Mouse (Mus musculus): ENCODE measurements around the gene Nol3. TPM values are rescaled to one million over a fixed set of nuclear protein-coding genes. Genes with fewer than 3 reads are reported as not detected.

The Nol3 gene
- total RNA-seq, 2 experiments from 2014 or later: 22.3 to 23.3 TPM

GRCm38 (mm10) chr8:105309142-105309847 is 33.4 kb downstream of the Nol3 start:
- no peak for DNase-seq

- no peak for DNase-seq
Measured at GRCm38 (mm10) chr8:105310118-105310517, 34.2 kb downstream of the Nol3 start.

- DNase-seq: no peak
Measured at GRCm38 (mm10) chr8:105311718-105312117, 35.8 kb downstream of the Nol3 start.

DNA sequence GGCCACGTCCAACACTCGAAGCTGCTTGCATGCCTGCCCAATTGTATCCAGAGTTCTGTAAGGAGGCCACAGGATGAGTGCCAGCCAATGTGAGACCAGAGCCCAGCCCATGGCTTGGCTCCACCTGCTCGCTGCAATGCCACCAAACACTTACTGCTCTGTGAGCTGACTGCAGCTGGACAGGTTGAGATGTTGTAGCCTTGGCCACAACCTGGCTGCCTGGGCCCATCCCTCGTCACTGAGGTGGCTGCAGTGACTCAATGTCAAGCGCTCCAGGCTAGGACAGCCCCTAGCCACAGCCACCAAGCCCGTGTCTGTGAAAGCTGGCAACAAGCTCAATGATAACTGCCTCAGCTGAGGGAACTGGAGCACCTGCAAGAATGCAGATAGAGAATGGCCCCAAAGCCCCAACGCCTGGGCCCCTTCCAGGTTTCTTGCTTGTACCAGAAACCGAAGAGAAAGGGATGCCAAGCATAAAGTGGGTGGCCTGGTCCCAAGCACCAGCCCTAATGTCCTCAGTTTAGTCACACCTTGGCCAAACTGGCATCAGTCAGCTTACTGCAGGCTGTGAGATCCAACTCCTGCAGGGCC is 37.0 kb downstream of the Nol3 start:
- DNase-seq: no peak

GRCm38 (mm10) chr8:105313622-105314402 is 37.9 kb downstream of the Nol3 start:
- no peak for DNase-seq

DNA sequence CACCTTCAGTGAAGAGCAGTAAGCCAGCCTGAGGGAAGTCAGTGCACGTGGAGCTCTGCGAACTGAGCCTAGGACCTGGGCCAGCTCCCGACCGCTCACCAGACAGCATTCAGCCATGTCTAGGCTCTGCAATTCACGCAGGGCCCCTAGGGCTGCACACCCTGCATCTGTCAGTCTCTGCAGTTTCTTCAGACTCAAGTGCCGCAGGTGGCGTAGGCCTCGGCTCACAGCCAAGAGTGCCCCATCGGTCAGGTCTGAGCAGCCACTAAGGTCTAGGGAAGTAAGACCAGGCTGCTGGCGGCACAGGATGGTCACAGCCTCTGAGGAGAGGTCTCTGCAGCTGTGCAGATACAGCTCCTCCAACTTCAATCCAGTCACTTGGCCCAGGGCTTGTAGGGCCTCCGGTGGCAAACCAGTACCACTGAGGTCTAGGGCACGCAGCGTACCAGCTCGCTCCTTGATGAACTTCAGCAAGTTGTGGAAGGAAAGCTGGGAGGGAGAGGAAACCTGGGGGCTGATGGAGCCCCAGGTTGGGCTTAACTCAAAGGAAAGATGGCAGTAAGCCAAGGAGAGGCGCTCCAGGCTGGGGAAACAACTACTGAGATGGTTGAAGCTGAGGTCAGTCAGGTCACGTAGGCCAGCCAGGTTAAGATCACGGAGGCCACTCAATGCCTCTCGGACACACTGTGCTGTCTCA is 39.3 kb downstream of the Nol3 start:
- no peak for DNase-seq

- DNase-seq: peak; percentile 52
Measured at GRCm38 (mm10) chr8:105317941-105318340, 42.0 kb downstream of the Nol3 start.

DNA sequence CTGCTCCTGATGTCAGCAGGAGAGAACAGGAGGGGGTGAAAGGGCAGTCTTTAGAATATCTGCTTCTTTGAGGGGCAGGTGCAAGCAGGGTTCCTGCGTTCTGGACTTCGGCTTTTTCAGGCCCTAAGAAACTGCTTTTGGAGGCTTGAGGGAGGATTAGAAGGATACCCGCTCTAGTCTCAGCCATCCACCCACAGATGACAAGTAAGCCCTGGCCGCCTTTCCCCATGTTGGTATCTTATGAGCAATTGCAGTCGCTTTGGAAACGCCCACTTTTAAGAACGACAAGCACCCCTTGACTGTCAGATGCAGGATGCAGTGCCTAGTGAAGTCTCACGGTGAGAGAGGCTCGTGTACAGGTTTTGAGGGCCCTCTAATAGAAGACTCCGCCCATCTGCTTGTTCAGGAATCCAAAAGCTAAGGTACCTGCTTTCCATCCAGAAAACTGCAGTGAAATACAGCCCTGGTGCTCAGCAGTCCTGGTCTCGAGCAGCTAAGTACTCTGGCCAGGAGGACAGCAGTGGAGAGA is 42.8 kb downstream of the Nol3 start:
- no peak for DNase-seq

- DNase-seq: no peak
Measured at GRCm38 (mm10) chr8:105323183-105323582, 47.2 kb downstream of the Nol3 start.

- peak; percentile 44 for DNase-seq
Measured at GRCm38 (mm10) chr8:105325641-105326093, 49.7 kb downstream of the Nol3 start.

- DNase-seq: peak; percentile 94
Measured at GRCm38 (mm10) chr8:105326141-105326672, 50.3 kb downstream of the Nol3 start, which contains the start of the genes Lrrc29 and Tmem208. Gene Lrrc29, minus strand, starts transcription at chr8:105326278. Gene Tmem208, plus strand, starts transcription at chr8:105326354.

DNA sequence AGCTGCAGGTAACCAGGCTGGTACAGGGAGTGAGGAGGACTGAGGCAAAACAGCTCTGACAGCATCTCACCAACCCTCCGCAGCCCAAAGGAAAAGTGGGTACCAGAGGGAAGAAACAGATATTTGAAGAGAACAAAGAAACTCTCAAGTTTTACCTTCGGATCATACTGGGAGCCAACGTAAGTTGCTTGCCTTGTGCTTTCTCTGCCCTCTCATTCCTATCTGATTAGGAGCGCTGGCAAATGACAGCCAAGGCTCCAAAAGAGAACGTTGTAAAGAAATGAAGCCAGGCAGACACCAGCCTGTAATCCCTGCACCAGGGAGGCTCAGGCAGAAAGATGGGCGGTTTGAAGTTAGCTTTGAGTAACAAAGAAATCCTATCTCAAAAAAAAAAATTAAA is 51.0 kb downstream of the Nol3 start:
- DNase-seq: no peak

DNA sequence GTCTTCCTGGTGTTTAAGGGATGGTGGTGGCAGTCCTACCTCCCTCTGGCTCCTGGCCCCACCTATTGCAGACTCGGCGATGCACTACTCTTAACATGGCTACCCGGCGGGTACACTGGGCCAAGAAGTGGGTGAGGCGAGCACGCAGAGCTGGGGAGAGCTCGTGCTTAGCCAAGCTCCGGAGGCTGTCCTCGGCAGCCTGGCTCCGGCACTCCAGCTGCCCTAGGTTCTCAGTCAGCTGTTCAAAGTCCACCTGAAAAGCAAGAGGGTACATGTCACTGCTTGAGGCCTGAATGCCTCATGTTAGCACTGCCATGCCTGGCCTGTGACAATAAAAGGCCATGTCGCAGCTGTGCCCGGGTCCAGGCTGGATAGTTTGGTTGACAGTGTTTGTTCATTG is 54.4 kb downstream of the Nol3 start:
- DNase-seq: no peak

- no peak for DNase-seq
Measured at GRCm38 (mm10) chr8:105331469-105331868, 55.5 kb downstream of the Nol3 start.

Small RNA genes within 50 kb of the gene (microRNA-seq; reads per million reads assigned to microRNA genes)
- gene Gm27320 (ENCODE audit: borderline replicate concordance in 2 of 2) (0 reads per million in 2 experiments), gene Mir328 (ENCODE audit: borderline replicate concordance in 2 of 2) (578 to 583 reads per million in 2 experiments)

Other genes starting within 250 kb of the Nol3 start
- not detected for gene Ces3a, start 227.5 kb upstream of the Nol3 start, total RNA-seq (2021)
- not detected for gene Ces3b, start 192.4 kb upstream of the Nol3 start, total RNA-seq (2021)
- not detected for gene Ces4a, start 144.3 kb upstream of the Nol3 start, total RNA-seq (2021)
- gene Cbfb, start 105.5 kb upstream of the Nol3 start, total RNA-seq (2021): 10 to 100 TPM; 42.1 to 42.2 TPM
- 10 to 100 TPM; 13.5 to 24.2 TPM for gene D230025D16Rik, start 51.0 kb upstream of the Nol3 start, total RNA-seq (2021)
- gene B3gnt9, start 21.0 kb upstream of the Nol3 start, total RNA-seq (2021): 1 to 10 TPM; 2.6 TPM
- 1 to 10 TPM; 3.0 TPM for gene Tradd, start 11.5 kb upstream of the Nol3 start, total RNA-seq (2021)
- 1 to 10 TPM in 1 of 2 experiments, under 1 TPM in 1; 0.90 to 1.0 TPM for gene Fbxl8, start 11.5 kb upstream of the Nol3 start, total RNA-seq (2021)
- gene Hsf4, start 6.3 kb upstream of the Nol3 start, total RNA-seq (2021): 1 to 10 TPM; 2.9 to 3.0 TPM
- under 1 TPM; 0.64 to 0.84 TPM for gene 4931428F04Rik, start 13.7 kb downstream of the Nol3 start, total RNA-seq (2021)
- 1 to 10 TPM; 1.4 to 2.5 TPM for gene Exoc3l, start 20.0 kb downstream of the Nol3 start, total RNA-seq (2021)
- 10 to 100 TPM; 21.8 to 24.5 TPM for gene E2f4, start 21.5 kb downstream of the Nol3 start, total RNA-seq (2021)
- gene Elmo3, start 29.5 kb downstream of the Nol3 start, total RNA-seq (2021): under 1 TPM; 0.49 to 0.99 TPM
- gene Lrrc29, start 50.1 kb downstream of the Nol3 start, total RNA-seq (2021): 1 to 10 TPM in 1 of 2 experiments, under 1 TPM in 1; 0.87 to 1.4 TPM
- 10 to 100 TPM; 20.5 to 23.1 TPM for gene Tmem208, start 50.2 kb downstream of the Nol3 start, total RNA-seq (2021)
- 10 to 100 TPM; 17.4 to 24.6 TPM for gene Fhod1, start 71.8 kb downstream of the Nol3 start, total RNA-seq (2021)
- gene Slc9a5, start 72.7 kb downstream of the Nol3 start, total RNA-seq (2021): under 1 TPM; 0.56 to 0.72 TPM
- under 1 TPM in 1 of 2 experiments, not detected in 1; 0.11 TPM for gene Plekhg4, start 97.1 kb downstream of the Nol3 start, total RNA-seq (2021)
- gene Kctd19, start 137.4 kb downstream of the Nol3 start, total RNA-seq (2021): not detected
- under 1 TPM; 0.41 to 0.67 TPM for gene Lrrc36, start 137.4 kb downstream of the Nol3 start, total RNA-seq (2021)
- gene Tppp3, start 195.4 kb downstream of the Nol3 start, total RNA-seq (2021): 10 to 100 TPM; 86.7 to 99.2 TPM
- 10 to 100 TPM in 1 of 2 experiments, 1 to 10 TPM in 1; 8.7 to 10.1 TPM for gene Zdhhc1, start 220.8 kb downstream of the Nol3 start, total RNA-seq (2021)
- under 1 TPM; 0.51 to 0.61 TPM for gene Hsd11b2, start 242.6 kb downstream of the Nol3 start, total RNA-seq (2021)

Data from gastrocnemius, postnatal 25 days (tissue).